Mouse (Mus musculus) ES-Bruce4 (cell line): ENCODE results near the gene Phactr1.

Experiments used
- CTCF ChIP-seq: IDR thresholded peaks from one replicate; pipeline ENCODE4 v1.8.1; 2011; ENCODE audit warnings: low read depth, low read length
- EP300 ChIP-seq: IDR thresholded peaks from 2 replicates; pipeline ENCODE4 v1.6.1; 2011; ENCODE audit warnings: low read depth, low read length; ENCODE audit not compliant: insufficient read depth
- POLR2A ChIP-seq: IDR thresholded peaks from one replicate; pipeline ENCODE4 v1.8.1; 2011; ENCODE audit warnings: low read length; ENCODE audit not compliant: insufficient read depth

GRCm38 (mm10) chr13:43124683-43125074, 444.3 kb downstream of the Phactr1 start:
- TF ChIP-seq CTCF: no peak
- TF ChIP-seq POLR2A: no peak
- no peak for TF ChIP-seq EP300
